Mouse (Mus musculus): ENCODE data around the gene Crip3. TPM values are rescaled to one million over a fixed set of nuclear protein-coding genes. Genes with fewer than 3 reads are reported as not detected.
A peak's percentile ranks its signal among the peaks of the same experiment; 100 is the strongest.

Gene Crip3
- polyA plus RNA-seq, 1 experiment, result not detected

DNA sequence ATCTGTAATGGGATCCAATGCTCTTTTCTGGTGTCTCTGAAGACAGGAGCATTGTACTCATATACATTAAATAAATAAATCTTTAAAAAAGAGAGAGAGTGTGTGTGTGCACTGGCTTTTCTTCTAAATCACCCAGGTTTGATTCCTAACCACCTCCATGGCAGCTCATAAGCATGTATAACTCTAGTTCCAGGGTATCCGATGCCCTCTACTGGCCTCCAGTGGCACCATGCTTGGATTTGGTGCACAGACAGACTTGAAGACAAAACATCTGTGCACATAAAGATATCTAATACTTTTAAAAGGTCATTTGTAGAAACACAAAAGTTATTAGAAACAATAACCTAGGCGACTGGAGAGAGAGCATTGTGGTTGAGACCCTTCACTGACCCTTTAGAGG lies 35.7 kb upstream of the Crip3 start:
- peaks cover 20% of the 10 kb centered on the region for H3K36me3 ChIP-seq (ENCODE audit: control insufficient read depth, insufficient read depth)

DNA sequence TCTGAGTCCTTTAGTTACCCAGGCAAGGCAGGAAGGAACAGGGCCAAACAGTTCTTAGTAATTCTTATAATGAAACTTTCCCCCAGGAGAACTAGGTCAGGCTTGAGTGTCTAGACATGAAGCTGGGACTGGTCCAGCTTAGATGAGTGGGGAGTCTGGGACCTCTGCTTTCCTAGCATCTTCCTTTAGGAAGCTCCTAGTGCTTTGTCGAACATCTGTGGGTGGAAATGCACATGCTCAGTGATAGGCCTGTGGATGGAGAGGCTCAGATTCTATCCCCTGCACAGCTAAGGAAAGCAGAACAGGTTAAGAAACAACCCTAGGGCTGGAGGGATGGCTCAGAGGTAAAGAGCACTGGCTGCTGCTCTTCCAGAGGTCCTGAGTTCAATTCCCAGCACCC lies 34.1 kb upstream of the Crip3 start:
- Histone ChIP-seq H3K4me3 (no peak overlapping the region), H3K27me3 (ENCODE audit: control insufficient read depth, insufficient read depth, insufficient read length) (no peaks in the 10 kb centered on the region), H3K4me2 (ENCODE audit: low read depth) (no peak overlapping the region), H3K79me2 (ENCODE audit: control insufficient read depth, insufficient read depth) (no peaks in the 10 kb centered on the region), H3K36me3 (ENCODE audit: control insufficient read depth, insufficient read depth) (peaks cover 23% of the 10 kb centered on the region), H3ac (ENCODE audit: control insufficient read depth, insufficient read length) (no peak overlapping the region)
- TF ChIP-seq POLR2AphosphoS2 (IDR thresholded peaks at IDR 0.05; ENCODE audit: insufficient read length, low read depth), result no peak
- TF ChIP-seq MAX (IDR thresholded peaks at IDR 0.05; ENCODE audit: low read depth), result no peak
- TF ChIP-seq REST (IDR thresholded peaks at IDR 0.05; ENCODE audit: insufficient read depth, insufficient read length), result no peak
- no peak for TF ChIP-seq TCF12 (IDR thresholded peaks at IDR 0.05; ENCODE audit: insufficient read depth, poor library complexity, severe bottlenecking)
- TF ChIP-seq MYOD1 (IDR thresholded peaks at IDR 0.05; ENCODE audit: control insufficient read depth in 1 of 3, insufficient read length in 2 of 3, low read depth in 2 of 3), result no peak
- TF ChIP-seq E2F4 (IDR thresholded peaks at IDR 0.05; ENCODE audit: insufficient read depth), result no peak
- TF ChIP-seq TCF3 (IDR thresholded peaks at IDR 0.05; ENCODE audit: insufficient read length, low read depth), result no peak
- no peak for TF ChIP-seq MYOG (IDR thresholded peaks at IDR 0.05; ENCODE audit: control insufficient read depth in 1 of 3, insufficient read depth in 1 of 3, insufficient read length in 2 of 3, low read depth in 2 of 3)
- no peak for TF ChIP-seq CEBPB (IDR thresholded peaks at IDR 0.05; ENCODE audit: insufficient read depth, poor library complexity, severe bottlenecking)
- TF ChIP-seq POLR2A (IDR thresholded peaks at IDR 0.05; ENCODE audit: insufficient read length, low read depth), result no peak
- no peak for TF ChIP-seq USF1 (IDR thresholded peaks at IDR 0.05; ENCODE audit: low read depth)
- TF ChIP-seq SRF (IDR thresholded peaks at IDR 0.05; ENCODE audit: control insufficient read depth, insufficient read length, low read depth), result no peak

More for the DNA sequence above, 35.7 kb upstream of the Crip3 start:
- H3K79me2 ChIP-seq (ENCODE audit: control insufficient read depth, insufficient read depth), result no peaks in the 10 kb centered on the region
- no peak overlapping the region for H3ac ChIP-seq (ENCODE audit: control insufficient read depth, insufficient read length)
- H3K4me2 ChIP-seq (ENCODE audit: low read depth), result no peak overlapping the region
- no peak for TF ChIP-seq POLR2A (IDR thresholded peaks at IDR 0.05; ENCODE audit: insufficient read length, low read depth)
- TF ChIP-seq MYOD1 (IDR thresholded peaks at IDR 0.05; ENCODE audit: control insufficient read depth in 1 of 3, insufficient read length in 2 of 3, low read depth in 2 of 3), result no peak
- no peak for TF ChIP-seq E2F4 (IDR thresholded peaks at IDR 0.05; ENCODE audit: insufficient read depth)
- TF ChIP-seq TCF3 (IDR thresholded peaks at IDR 0.05; ENCODE audit: insufficient read length, low read depth), result no peak
- no peak overlapping the region for H3K4me3 ChIP-seq
- no peaks in the 10 kb centered on the region for H3K27me3 ChIP-seq (ENCODE audit: control insufficient read depth, insufficient read depth, insufficient read length)

DNA sequence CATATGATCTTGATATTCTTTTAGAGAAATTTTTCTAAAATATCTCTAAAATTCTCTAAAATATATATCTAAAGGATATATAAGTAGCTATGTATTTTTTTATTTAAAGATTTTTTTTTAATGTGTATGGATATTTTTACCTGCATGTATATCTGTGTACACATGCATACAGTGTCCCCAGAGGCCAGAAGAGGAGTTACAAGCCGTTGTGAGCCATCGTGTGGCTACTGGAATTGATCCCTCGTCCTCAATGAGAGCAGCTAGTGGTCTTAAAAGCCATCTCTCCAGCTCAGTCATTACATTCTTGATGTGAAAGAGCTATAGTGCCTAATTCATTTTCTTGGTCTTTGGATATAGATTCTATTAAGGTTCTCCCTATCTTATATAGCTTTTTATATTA lies 20.2 kb upstream of the Crip3 start:
- H3K4me3 ChIP-seq, result no peak overlapping the region
- H3K4me2 ChIP-seq (ENCODE audit: low read depth), result no peak overlapping the region
- TF ChIP-seq MYOG (IDR thresholded peaks at IDR 0.05; ENCODE audit: control insufficient read depth in 1 of 3, insufficient read depth in 1 of 3, insufficient read length in 2 of 3, low read depth in 2 of 3) (no peak), MYOD1 (IDR thresholded peaks at IDR 0.05; ENCODE audit: control insufficient read depth in 1 of 3, insufficient read length in 2 of 3, low read depth in 2 of 3) (no peak)
- no peak overlapping the region for H3ac ChIP-seq (ENCODE audit: control insufficient read depth, insufficient read length)
- peaks cover 50% of the 10 kb centered on the region for H3K36me3 ChIP-seq (ENCODE audit: control insufficient read depth, insufficient read depth)
- H3K79me2 ChIP-seq (ENCODE audit: control insufficient read depth, insufficient read depth), result no peaks in the 10 kb centered on the region
- no peaks in the 10 kb centered on the region for H3K27me3 ChIP-seq (ENCODE audit: control insufficient read depth, insufficient read depth, insufficient read length)

DNA sequence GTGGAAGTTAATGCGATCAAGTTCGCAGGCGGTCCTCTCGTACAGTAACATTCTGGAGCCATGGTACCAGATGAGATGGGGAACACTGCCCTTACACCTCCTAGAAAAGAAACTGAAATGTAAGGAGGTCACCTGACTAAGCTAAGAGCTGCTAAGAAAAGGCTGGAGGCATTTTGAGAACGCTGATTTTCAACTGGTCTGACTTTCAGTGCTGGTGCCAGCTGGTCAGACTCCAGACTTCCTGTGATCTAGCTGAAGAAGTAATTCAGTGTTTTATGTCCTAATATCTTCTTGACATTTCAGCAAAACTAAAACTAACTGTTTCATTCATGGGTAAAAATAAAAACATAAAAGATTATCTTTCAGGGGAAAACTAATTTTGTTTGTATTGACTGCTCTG lies 10.1 kb upstream of the Crip3 start:
- Histone ChIP-seq H3K36me3 (ENCODE audit: control insufficient read depth, insufficient read depth) (peaks cover 7% of the 10 kb centered on the region), H3ac (ENCODE audit: control insufficient read depth, insufficient read length) (no peak overlapping the region), H3K4me3 (no peak overlapping the region)

DNA sequence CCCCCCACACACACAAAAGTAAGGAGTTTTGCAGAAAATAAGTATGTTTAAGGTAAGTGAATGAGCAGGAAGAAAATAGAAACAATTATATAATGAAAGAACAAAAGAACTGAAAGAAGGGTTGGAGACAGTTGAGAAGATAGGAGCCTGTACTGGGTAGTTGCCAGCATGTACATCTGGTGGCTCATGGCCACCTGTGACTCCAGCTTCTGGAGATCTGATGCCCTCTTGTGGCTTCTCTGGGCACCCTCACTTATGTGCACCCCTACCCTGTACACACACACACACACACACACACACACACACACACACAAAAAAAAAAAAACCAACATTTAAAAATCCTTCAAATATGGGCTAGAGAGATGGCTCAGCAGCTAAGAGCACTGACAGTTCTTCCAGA lies 9.0 kb upstream of the Crip3 start:
- no peak overlapping the region for H3ac ChIP-seq (ENCODE audit: control insufficient read depth, insufficient read length)
- H3K79me2 ChIP-seq (ENCODE audit: control insufficient read depth, insufficient read depth), result no peaks in the 10 kb centered on the region
- no peaks in the 10 kb centered on the region for H3K36me3 ChIP-seq (ENCODE audit: control insufficient read depth, insufficient read depth)
- no peaks in the 10 kb centered on the region for H3K27me3 ChIP-seq (ENCODE audit: control insufficient read depth, insufficient read depth, insufficient read length)
- H3K4me3 ChIP-seq, result no peak overlapping the region
- TF ChIP-seq TCF12 (IDR thresholded peaks at IDR 0.05; ENCODE audit: insufficient read depth, poor library complexity, severe bottlenecking) (no peak), MYOD1 (IDR thresholded peaks at IDR 0.05; ENCODE audit: control insufficient read depth in 1 of 3, insufficient read length in 2 of 3, low read depth in 2 of 3) (peak in 1 of 3 experiments; percentile 2)
- H3K4me2 ChIP-seq (ENCODE audit: low read depth), result no peak overlapping the region

More for the DNA sequence above, 10.1 kb upstream of the Crip3 start:
- H3K4me2 ChIP-seq (ENCODE audit: low read depth), result no peak overlapping the region
- no peaks in the 10 kb centered on the region for H3K27me3 ChIP-seq (ENCODE audit: control insufficient read depth, insufficient read depth, insufficient read length)
- H3K79me2 ChIP-seq (ENCODE audit: control insufficient read depth, insufficient read depth), result no peaks in the 10 kb centered on the region
- TF ChIP-seq MAX (IDR thresholded peaks at IDR 0.05; ENCODE audit: low read depth) (no peak), CEBPB (IDR thresholded peaks at IDR 0.05; ENCODE audit: insufficient read depth, poor library complexity, severe bottlenecking) (no peak), REST (IDR thresholded peaks at IDR 0.05; ENCODE audit: insufficient read depth, insufficient read length) (no peak), USF1 (IDR thresholded peaks at IDR 0.05; ENCODE audit: low read depth) (no peak), TCF12 (IDR thresholded peaks at IDR 0.05; ENCODE audit: insufficient read depth, poor library complexity, severe bottlenecking) (no peak), POLR2A (IDR thresholded peaks at IDR 0.05; ENCODE audit: insufficient read length, low read depth) (no peak), MYOD1 (IDR thresholded peaks at IDR 0.05; ENCODE audit: control insufficient read depth in 1 of 3, insufficient read length in 2 of 3, low read depth in 2 of 3) (no peak), E2F4 (IDR thresholded peaks at IDR 0.05; ENCODE audit: insufficient read depth) (no peak), MYOG (IDR thresholded peaks at IDR 0.05; ENCODE audit: control insufficient read depth in 1 of 3, insufficient read depth in 1 of 3, insufficient read length in 2 of 3, low read depth in 2 of 3) (no peak), SRF (IDR thresholded peaks at IDR 0.05; ENCODE audit: control insufficient read depth, insufficient read length, low read depth) (no peak), TCF3 (IDR thresholded peaks at IDR 0.05; ENCODE audit: insufficient read length, low read depth) (no peak), POLR2AphosphoS2 (IDR thresholded peaks at IDR 0.05; ENCODE audit: insufficient read length, low read depth) (no peak)
